11 mouse cellular contexts compared by ENCODE assay signal in the genomic region with DNA sequence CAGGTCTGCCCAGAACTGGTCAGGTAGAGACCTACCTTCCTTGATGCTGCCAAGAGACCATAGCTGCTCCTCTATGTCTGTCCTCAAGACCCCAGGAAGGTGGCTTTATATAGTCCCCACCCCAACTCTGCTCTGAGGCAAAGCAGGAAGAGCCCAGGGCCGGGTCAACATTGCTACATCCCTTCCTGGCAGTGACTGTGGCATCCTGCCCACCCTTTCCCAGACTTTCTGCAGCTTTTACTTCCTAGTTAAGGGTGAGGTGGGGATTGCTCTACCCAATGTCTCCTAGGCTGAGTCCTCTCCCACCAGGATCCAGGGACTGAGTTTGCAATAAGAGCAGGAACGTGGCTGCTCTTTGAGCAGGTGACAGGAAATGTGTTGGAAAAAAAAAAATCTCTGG. TPM values are rescaled to one million over a fixed set of nuclear protein-coding genes. Genes with fewer than 3 reads are reported as not detected.
DNase-seq lines count a peak whose midpoint lies in the region; ATAC-seq and TF ChIP-seq lines count a peak whose summit lies in the region.
"Had no signal": no experiment of that assay in that cellular context is flagged by ENCODE, and none has a peak within 500 bp of the region (broad histone marks: within the 10 kb centered on the region; RNA-seq: fewer than 3 reads in every experiment).

TSS of gene Lrg1 (minus strand) at position 176 of the 400 bp plus-strand sequence.

- 0 out of 2 replicates have a peak within 1 kb of the TSS, but pooled peaks have one; percentile 22 for H3K4me2 ChIP-seq in embryonic facial prominence, embryonic 12.5 days (replicated peaks)
- H3K4me2 ChIP-seq in midbrain, embryonic 11.5 days, result no peak within 1 kb of the TSS
- no peak within 1 kb of the TSS for H3K4me2 ChIP-seq in midbrain, embryonic 13.5 days (replicated peaks)
- no peak within 1 kb of the TSS for H3K4me2 ChIP-seq in heart, embryonic 13.5 days
- H3K4me2 ChIP-seq in midbrain, postnatal 0 days (ENCODE audit: low read depth, low read length, poor library complexity, severe bottlenecking), result no peak within 1 kb of the TSS
- H3K4me2 ChIP-seq: forebrain, embryonic 15.5 days had no signal

- H3K4me3 ChIP-seq in embryonic facial prominence, embryonic 12.5 days, result no peak within 1 kb of the TSS
- H3K4me3 ChIP-seq in embryonic facial prominence, embryonic 10.5 days, result no peak within 1 kb of the TSS
- no peak within 1 kb of the TSS for H3K4me3 ChIP-seq in midbrain, embryonic 11.5 days (ENCODE audit: low read depth, low read length)
- no peak within 1 kb of the TSS for H3K4me3 ChIP-seq in midbrain, embryonic 13.5 days (replicated peaks)
- 0 out of 2 replicates have a peak within 1 kb of the TSS, but pooled peaks have one; percentile 42 for H3K4me3 ChIP-seq in heart, embryonic 13.5 days
- no peak within 1 kb of the TSS for H3K4me3 ChIP-seq in midbrain, postnatal 0 days (ENCODE audit: low read depth, low read length)
- H3K4me3 ChIP-seq: forebrain, embryonic 15.5 days had no signal

- no peak for TF ChIP-seq CTCF in midbrain, postnatal 0 days (IDR thresholded peaks at IDR 0.05)

- ATAC-seq in embryonic facial prominence, embryonic 12.5 days (ENCODE audit: insufficient number of reproducible peaks, insufficient read depth, low FRiP score, low TSS enrichment), result no peak
- ATAC-seq in midbrain, embryonic 11.5 days (ENCODE audit: low FRiP score), result no peak
- ATAC-seq in midbrain, embryonic 13.5 days, result no peak
- ATAC-seq in heart, embryonic 13.5 days (ENCODE audit: extremely low read depth, insufficient number of reproducible peaks, low FRiP score, low TSS enrichment), result no peak
- no peak for ATAC-seq in neutrophil, adult 5-6 weeks (ENCODE audit: extremely low read depth, insufficient number of reproducible peaks, low FRiP score, poor library complexity, severe bottlenecking)
- no peak for ATAC-seq in midbrain, postnatal 0 days (ENCODE audit: low FRiP score)
- ATAC-seq: forebrain, embryonic 15.5 days had no signal

- H3K36me3 ChIP-seq in embryonic facial prominence, embryonic 12.5 days, result no peaks in the 10 kb centered on the region
- H3K36me3 ChIP-seq in embryonic facial prominence, embryonic 10.5 days (replicated peaks), result no peaks in the 10 kb centered on the region
- no peaks in the 10 kb centered on the region for H3K36me3 ChIP-seq in midbrain, embryonic 11.5 days (ENCODE audit: control insufficient read depth, insufficient read depth, low read length)
- peaks cover 41% of the 10 kb centered on the region for H3K36me3 ChIP-seq in midbrain, embryonic 13.5 days
- H3K36me3 ChIP-seq in heart, embryonic 13.5 days, result peaks cover 3% of the 10 kb centered on the region; the same call in 1 of the 2 replicates
- peaks cover 26% of the 10 kb centered on the region for H3K36me3 ChIP-seq in midbrain, postnatal 0 days (ENCODE audit: insufficient read depth, low read length)
- H3K36me3 ChIP-seq: lung, embryonic 15.5 days had no signal

- no peak within 1 kb of the TSS for H3K27ac ChIP-seq in embryonic facial prominence, embryonic 12.5 days
- no peak within 1 kb of the TSS for H3K27ac ChIP-seq in embryonic facial prominence, embryonic 10.5 days (replicated peaks)
- no peak within 1 kb of the TSS for H3K27ac ChIP-seq in midbrain, embryonic 11.5 days (ENCODE audit: low read depth, low read length)
- H3K27ac ChIP-seq in midbrain, embryonic 13.5 days, result no peak within 1 kb of the TSS
- H3K27ac ChIP-seq in heart, embryonic 13.5 days (replicated peaks), result no peak within 1 kb of the TSS
- no peak within 1 kb of the TSS for H3K27ac ChIP-seq in midbrain, postnatal 0 days (ENCODE audit: low read depth, low read length)
- H3K27ac ChIP-seq: forebrain, embryonic 15.5 days; lung, embryonic 15.5 days had no signal

- 66% methylated on average over 2 of the region's 2 CpGs for WGBS in embryonic facial prominence, embryonic 12.5 days
- WGBS in embryonic facial prominence, embryonic 10.5 days, result 64% methylated on average over 2 of the region's 2 CpGs
- WGBS in midbrain, embryonic 11.5 days, result 56% methylated on average over 2 of the region's 2 CpGs
- WGBS in midbrain, embryonic 13.5 days, result 73% methylated on average over 2 of the region's 2 CpGs
- 42% methylated on average over 2 of the region's 2 CpGs for whole genome bisulfite sequencing in heart, embryonic 13.5 days
- WGBS in midbrain, postnatal 0 days, result 53% methylated on average over 2 of the region's 2 CpGs

- peaks cover 26% of the 10 kb centered on the region for H3K4me1 ChIP-seq in embryonic facial prominence, embryonic 12.5 days
- H3K4me1 ChIP-seq in embryonic facial prominence, embryonic 10.5 days, result peaks cover 32% of the 10 kb centered on the region
- peaks cover 3% of the 10 kb centered on the region; the same call in 1 of the 2 replicates for H3K4me1 ChIP-seq in midbrain, embryonic 11.5 days (ENCODE audit: control insufficient read depth, insufficient read depth, low read length)
- peaks cover 26% of the 10 kb centered on the region for H3K4me1 ChIP-seq in midbrain, embryonic 13.5 days (replicated peaks)
- H3K4me1 ChIP-seq in heart, embryonic 13.5 days, result peaks cover 33% of the 10 kb centered on the region
- H3K4me1 ChIP-seq in midbrain, postnatal 0 days (ENCODE audit: insufficient read depth, low read length), result peaks cover 4% of the 10 kb centered on the region; the same call in 1 of the 2 replicates

- no peak for DNase-seq in embryonic facial prominence, embryonic 10.5 days (ENCODE audit: low spot score)
- DNase-seq in midbrain, embryonic 11.5 days (ENCODE audit: low spot score, missing footprints), result peak; percentile 64
- no peak for DNase-seq in spleen, postnatal 4 days (ENCODE audit: low spot score in 2 of 2)
- no peak for DNase-seq in midbrain, postnatal 0 days (ENCODE audit: low spot score)

- no peak within 1 kb of the TSS for H3K9ac ChIP-seq in embryonic facial prominence, embryonic 12.5 days
- H3K9ac ChIP-seq in midbrain, embryonic 11.5 days (ENCODE audit: low read length), result no peak within 1 kb of the TSS
- H3K9ac ChIP-seq in midbrain, embryonic 13.5 days (replicated peaks), result no peak within 1 kb of the TSS
- no peak within 1 kb of the TSS for H3K9ac ChIP-seq in heart, embryonic 13.5 days
- H3K9ac ChIP-seq in midbrain, postnatal 0 days (replicated peaks; ENCODE audit: low read length, poor library complexity, severe bottlenecking), result no peak within 1 kb of the TSS
- H3K9ac ChIP-seq: forebrain, embryonic 15.5 days; lung, embryonic 15.5 days had no signal

- peaks cover 77% of the 10 kb centered on the region for H3K27me3 ChIP-seq in embryonic facial prominence, embryonic 12.5 days
- peaks cover 93% of the 10 kb centered on the region for H3K27me3 ChIP-seq in embryonic facial prominence, embryonic 10.5 days (replicated peaks; ENCODE audit: low read depth, poor library complexity, severe bottlenecking)
- peaks cover 56% of the 10 kb centered on the region for H3K27me3 ChIP-seq in midbrain, embryonic 11.5 days (ENCODE audit: control insufficient read depth, insufficient read depth, low read length)
- peaks cover 90% of the 10 kb centered on the region for H3K27me3 ChIP-seq in midbrain, embryonic 13.5 days
- H3K27me3 ChIP-seq in heart, embryonic 13.5 days (replicated peaks), result peaks cover 93% of the 10 kb centered on the region
- H3K27me3 ChIP-seq in midbrain, postnatal 0 days (ENCODE audit: insufficient read depth, low read length), result peaks cover 38% of the 10 kb centered on the region

- peaks cover 15% of the 10 kb centered on the region for H3K9me3 ChIP-seq in embryonic facial prominence, embryonic 12.5 days
- peaks cover 16% of the 10 kb centered on the region for H3K9me3 ChIP-seq in embryonic facial prominence, embryonic 10.5 days
- H3K9me3 ChIP-seq in midbrain, embryonic 11.5 days (ENCODE audit: control insufficient read depth, low read length), result peaks cover 9% of the 10 kb centered on the region
- peaks cover 16% of the 10 kb centered on the region for H3K9me3 ChIP-seq in midbrain, embryonic 13.5 days
- peaks cover 9% of the 10 kb centered on the region for H3K9me3 ChIP-seq in heart, embryonic 13.5 days
- H3K9me3 ChIP-seq in midbrain, postnatal 0 days (ENCODE audit: low read length), result peaks cover 6% of the 10 kb centered on the region; the same call in 1 of the 2 replicates

RNA-seq across cellular contexts. Expression of gene Lrg1, which starts in this region (rescaled TPM):
- polyA plus RNA-seq in embryonic facial prominence, embryonic 12.5 days (2016; fragmentation: Nextera tagmentation; extraction: Ambion mirVana), result 0.15 and 0.23 TPM in 2 replicates
- 0.10 TPM in 1 of 2 replicates, not detected in the other for polyA plus RNA-seq in embryonic facial prominence, embryonic 10.5 days (2016; fragmentation: Nextera tagmentation; extraction: Ambion mirVana)
- polyA plus RNA-seq in midbrain, embryonic 11.5 days (2014; fragmentation: Nextera tagmentation; extraction: Ambion mirVana), result 0.15 TPM in 1 of 2 replicates, not detected in the other
- 0.15 TPM in 1 of 2 replicates, not detected in the other for polyA plus RNA-seq in midbrain, embryonic 13.5 days (2015; fragmentation: Nextera tagmentation; extraction: Ambion mirVana)
- 0.27 TPM in 1 of 2 replicates, not detected in the other for polyA plus RNA-seq in heart, embryonic 13.5 days (2015; fragmentation: Nextera tagmentation; extraction: Ambion mirVana)
- 126 and 131 TPM in 2 replicates for total RNA-seq in neutrophil, adult 5-6 weeks (2017)
- 0.47 and 0.49 TPM in 2 replicates for total RNA-seq in midbrain, postnatal 0 days (2014; rRNA removed)
- polyA plus RNA-seq in midbrain, postnatal 0 days (2015; fragmentation: Nextera tagmentation; extraction: Ambion mirVana), result 0.43 and 0.66 TPM in 2 replicates
- polyA plus RNA-seq: neural tube, embryonic 11.5 days had no signal

Comparison
In these comparisons a context has a peak if more than half of its experiments do, and no peak if none do; other contexts are left out.
1. RNA of gene Lrg1 (total RNA-seq): 126 to 131 TPM in neutrophil, adult 5-6 weeks; 0.47 to 0.49 TPM in midbrain, postnatal 0 days; every median in the first group is over 10 times any median in the second.
2. Peak in DNase-seq in midbrain, embryonic 11.5 days; RNA of the gene not detected or under 1 TPM.